Mouse (Mus musculus): Measurements from ENCODE around the gene Bckdha. TPM values are rescaled to one million over a fixed set of nuclear protein-coding genes. Genes with fewer than 3 reads are reported as not detected.

Gene Bckdha
- polyA plus RNA-seq, 1 experiment from 2014 or later = 48.7 TPM

DNA sequence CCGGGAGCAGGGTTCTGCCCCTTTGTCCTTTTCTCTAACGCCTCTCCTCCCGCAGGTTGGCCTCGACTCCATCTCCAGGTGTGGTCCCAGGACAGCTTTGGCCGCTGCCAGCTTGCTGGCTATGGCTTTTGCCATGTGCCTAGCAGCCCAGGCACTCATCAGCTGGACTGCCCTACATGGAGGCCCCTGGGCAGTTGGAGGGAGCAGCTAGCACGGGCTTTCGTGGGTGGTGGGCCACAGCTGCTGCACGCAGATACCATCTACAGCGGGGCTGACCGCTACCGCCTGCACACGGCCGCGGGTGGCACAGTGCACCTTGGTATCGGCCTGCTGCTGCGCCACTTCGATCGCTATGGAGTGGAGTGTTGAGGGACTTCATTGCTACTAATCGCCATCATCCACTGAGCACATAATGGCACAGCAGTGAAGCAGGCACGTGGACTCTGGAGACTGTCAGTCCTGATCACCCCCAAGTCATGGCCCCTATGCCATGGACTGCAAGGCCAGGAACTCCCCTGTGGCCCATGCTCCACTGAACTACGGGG is 27.2 kb upstream of the Bckdha start:
- peaks cover 13% of the 10 kb centered on the region; the same call in 1 of the 2 replicates for H3K27me3 ChIP-seq (replicated peaks; ENCODE audit: control insufficient read depth, insufficient read depth, low read length)
- H3K9me3 ChIP-seq (ENCODE audit: control insufficient read depth, low read length) = no peaks in the 10 kb centered on the region
- no peak for DNase-seq (ENCODE audit: low spot score)
- H3K4me1 ChIP-seq (replicated peaks; ENCODE audit: control insufficient read depth, insufficient read depth, low read length) = peaks cover 13% of the 10 kb centered on the region; the same call in 1 of the 2 replicates
- no peak overlapping the region for H3K9ac ChIP-seq (ENCODE audit: low read length)
- peak overlapping the region; percentile 90 for H3K4me2 ChIP-seq (ENCODE audit: low read length)
- WGBS = 71% methylated on average over 21 of the region's 21 CpGs
- ATAC-seq (replicated peaks; ENCODE audit: low FRiP score, low TSS enrichment, low read depth) = no peak
- peaks cover 4% of the 10 kb centered on the region; the same call in 1 of the 2 replicates for H3K36me3 ChIP-seq (ENCODE audit: control insufficient read depth, insufficient read depth, low read length)
- no peak overlapping the region for H3K27ac ChIP-seq (ENCODE audit: low read depth)
- H3K4me3 ChIP-seq (ENCODE audit: low read depth, low read length) = 0 out of 2 replicates have a peak overlapping the region, but pooled peaks have one; percentile 59

DNA sequence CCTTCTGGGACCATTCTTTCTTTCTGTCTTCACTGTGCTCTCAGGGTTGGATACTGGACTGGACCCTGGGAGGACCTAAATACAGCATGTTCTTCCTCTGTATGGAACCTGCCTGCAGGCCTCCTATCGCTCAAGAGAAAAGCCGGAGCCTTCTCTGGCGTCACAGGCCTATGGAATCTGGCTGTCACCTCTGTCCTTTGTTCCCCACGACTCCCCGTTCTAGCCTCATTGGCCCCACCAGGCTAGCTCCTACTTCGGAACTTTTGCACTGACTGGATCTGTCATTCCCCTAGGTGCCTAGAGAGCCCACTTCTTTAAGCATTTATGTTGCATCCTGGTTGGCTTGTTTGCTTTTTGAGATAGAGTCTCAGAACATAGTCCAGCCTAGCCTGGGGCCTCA is 25.9 kb upstream of the Bckdha start:
- ATAC-seq (replicated peaks; ENCODE audit: low FRiP score, low TSS enrichment, low read depth) (no peak), DNase-seq (ENCODE audit: low spot score) (no peak)
- no peak overlapping the region for H3K4me3 ChIP-seq (ENCODE audit: low read depth, low read length)
- H3K36me3 ChIP-seq (ENCODE audit: control insufficient read depth, insufficient read depth, low read length) = peaks cover 4% of the 10 kb centered on the region; the same call in 1 of the 2 replicates
- H3K4me1 ChIP-seq (replicated peaks; ENCODE audit: control insufficient read depth, insufficient read depth, low read length) = peaks cover 18% of the 10 kb centered on the region; the same call in 1 of the 2 replicates
- H3K27me3 ChIP-seq (replicated peaks; ENCODE audit: control insufficient read depth, insufficient read depth, low read length) = peaks cover 13% of the 10 kb centered on the region; the same call in 1 of the 2 replicates
- no peak overlapping the region for H3K9ac ChIP-seq (ENCODE audit: low read length)
- 88% methylated on average over 6 of the region's 6 CpGs for WGBS
- no peak overlapping the region for H3K27ac ChIP-seq (ENCODE audit: low read depth)
- no peak overlapping the region for H3K4me2 ChIP-seq (ENCODE audit: low read length)
- no peaks in the 10 kb centered on the region for H3K9me3 ChIP-seq (ENCODE audit: control insufficient read depth, low read length)

DNA sequence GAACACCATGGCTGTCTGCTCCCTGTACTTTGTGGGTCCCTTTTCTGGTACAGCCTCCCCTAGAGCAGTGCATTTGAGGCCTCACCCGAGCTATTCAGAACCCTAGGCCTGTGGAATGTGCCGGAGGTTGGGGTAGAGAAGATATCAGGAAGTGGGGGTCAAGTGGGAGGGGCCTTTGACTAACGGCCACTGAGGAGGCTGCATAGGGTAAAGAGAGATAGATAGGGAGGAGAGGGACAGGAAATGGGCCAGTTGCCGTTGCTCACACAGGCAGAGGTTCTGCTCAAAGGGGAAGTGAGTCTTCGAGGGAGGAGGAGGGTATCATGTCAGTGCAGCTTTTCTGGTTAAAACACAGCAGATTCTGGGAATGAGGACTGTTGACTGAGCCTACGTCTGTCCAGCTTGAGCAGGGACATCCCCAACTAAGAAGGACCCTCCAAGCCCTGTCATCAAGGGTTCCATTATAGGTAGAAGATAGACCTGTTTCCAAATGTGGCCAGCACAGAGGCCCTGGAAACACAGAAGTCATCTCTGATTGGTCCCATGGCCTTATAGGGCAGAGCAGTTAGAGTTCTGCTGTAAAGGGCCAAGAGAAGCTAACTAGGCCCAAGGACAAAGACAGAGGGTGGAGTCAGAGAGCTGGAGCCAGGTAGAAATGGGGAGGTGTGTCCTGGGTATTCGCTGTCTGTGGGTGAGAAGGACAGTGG is 24.8 kb upstream of the Bckdha start:
- Histone ChIP-seq H3K36me3 (ENCODE audit: control insufficient read depth, insufficient read depth, low read length) (peaks cover 4% of the 10 kb centered on the region; the same call in 1 of the 2 replicates), H3K4me3 (ENCODE audit: low read depth, low read length) (no peak overlapping the region), H3K27me3 (replicated peaks; ENCODE audit: control insufficient read depth, insufficient read depth, low read length) (peaks cover 13% of the 10 kb centered on the region; the same call in 1 of the 2 replicates), H3K4me2 (ENCODE audit: low read length) (no peak overlapping the region), H3K9me3 (ENCODE audit: control insufficient read depth, low read length) (no peaks in the 10 kb centered on the region), H3K9ac (ENCODE audit: low read length) (no peak overlapping the region), H3K27ac (ENCODE audit: low read depth) (no peak overlapping the region), H3K4me1 (replicated peaks; ENCODE audit: control insufficient read depth, insufficient read depth, low read length) (peaks cover 15% of the 10 kb centered on the region; the same call in 1 of the 2 replicates)
- ATAC-seq (replicated peaks; ENCODE audit: low FRiP score, low TSS enrichment, low read depth) (no peak), DNase-seq (ENCODE audit: low spot score) (no peak)
- WGBS = 54% methylated on average over 7 of the region's 7 CpGs

DNA sequence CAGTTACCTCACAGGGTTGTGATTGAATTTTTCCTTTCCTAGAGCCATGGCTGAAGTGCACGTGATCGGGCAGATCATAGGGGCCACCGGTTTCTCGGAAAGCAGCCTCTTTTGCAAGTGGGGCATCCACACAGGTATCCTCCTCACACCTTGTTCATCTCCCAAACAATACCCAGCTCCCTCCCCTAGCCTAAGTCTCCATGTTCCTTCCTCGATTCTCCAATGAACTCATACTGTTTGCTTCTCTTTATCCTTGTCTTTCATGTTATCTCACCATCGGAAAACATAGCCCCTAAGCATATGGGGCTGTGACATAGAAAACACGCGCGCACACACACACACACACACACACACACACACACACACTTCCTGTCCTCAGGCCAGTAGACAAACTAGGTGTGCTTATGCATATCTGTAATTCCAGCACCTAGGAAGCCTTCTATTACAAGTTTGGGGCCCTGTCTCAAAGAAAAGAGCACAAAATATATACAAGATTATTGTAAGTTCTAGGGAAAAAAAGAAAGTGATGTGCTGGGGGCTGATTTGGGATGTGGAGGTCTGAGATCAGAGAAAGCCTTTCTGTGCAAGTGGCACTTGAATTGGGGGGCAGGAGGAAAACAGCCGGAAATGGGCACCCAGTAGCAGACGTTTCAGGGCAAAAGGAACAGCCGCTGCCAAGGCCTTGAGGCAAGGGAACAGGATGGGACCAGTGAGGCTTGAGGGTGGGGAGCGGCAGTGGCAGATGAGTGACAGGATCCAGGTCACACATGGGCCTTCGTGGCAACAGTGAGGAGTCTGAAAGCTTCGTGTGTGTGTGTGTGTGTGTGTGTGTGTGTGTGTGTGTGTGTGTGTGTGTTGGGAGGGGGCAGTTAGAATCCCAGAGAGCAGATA is 22.8 kb upstream of the Bckdha start:
- 0 out of 2 replicates have a peak, but pooled peaks cover 7% of the 10 kb centered on the region for H3K27me3 ChIP-seq (replicated peaks; ENCODE audit: control insufficient read depth, insufficient read depth, low read length)
- DNase-seq (ENCODE audit: low spot score) (no peak), ATAC-seq (replicated peaks; ENCODE audit: low FRiP score, low TSS enrichment, low read depth) (peak; percentile 7; the same call in 1 of the 2 replicates)
- peak overlapping the region; percentile 60 for H3K4me2 ChIP-seq (ENCODE audit: low read length)
- H3K9me3 ChIP-seq (ENCODE audit: control insufficient read depth, low read length) = no peaks in the 10 kb centered on the region
- 54% methylated on average over 15 of the region's 15 CpGs for WGBS
- no peak overlapping the region for H3K9ac ChIP-seq (ENCODE audit: low read length)
- H3K27ac ChIP-seq (ENCODE audit: low read depth) = 0 out of 2 replicates have a peak overlapping the region, but pooled peaks have one; percentile 80
- H3K4me1 ChIP-seq (replicated peaks; ENCODE audit: control insufficient read depth, insufficient read depth, low read length) = peaks cover 8% of the 10 kb centered on the region; the same call in 1 of the 2 replicates
- H3K4me3 ChIP-seq (ENCODE audit: low read depth, low read length) = peak overlapping the region; percentile 60
- H3K36me3 ChIP-seq (ENCODE audit: control insufficient read depth, insufficient read depth, low read length) = peaks cover 4% of the 10 kb centered on the region; the same call in 1 of the 2 replicates

DNA sequence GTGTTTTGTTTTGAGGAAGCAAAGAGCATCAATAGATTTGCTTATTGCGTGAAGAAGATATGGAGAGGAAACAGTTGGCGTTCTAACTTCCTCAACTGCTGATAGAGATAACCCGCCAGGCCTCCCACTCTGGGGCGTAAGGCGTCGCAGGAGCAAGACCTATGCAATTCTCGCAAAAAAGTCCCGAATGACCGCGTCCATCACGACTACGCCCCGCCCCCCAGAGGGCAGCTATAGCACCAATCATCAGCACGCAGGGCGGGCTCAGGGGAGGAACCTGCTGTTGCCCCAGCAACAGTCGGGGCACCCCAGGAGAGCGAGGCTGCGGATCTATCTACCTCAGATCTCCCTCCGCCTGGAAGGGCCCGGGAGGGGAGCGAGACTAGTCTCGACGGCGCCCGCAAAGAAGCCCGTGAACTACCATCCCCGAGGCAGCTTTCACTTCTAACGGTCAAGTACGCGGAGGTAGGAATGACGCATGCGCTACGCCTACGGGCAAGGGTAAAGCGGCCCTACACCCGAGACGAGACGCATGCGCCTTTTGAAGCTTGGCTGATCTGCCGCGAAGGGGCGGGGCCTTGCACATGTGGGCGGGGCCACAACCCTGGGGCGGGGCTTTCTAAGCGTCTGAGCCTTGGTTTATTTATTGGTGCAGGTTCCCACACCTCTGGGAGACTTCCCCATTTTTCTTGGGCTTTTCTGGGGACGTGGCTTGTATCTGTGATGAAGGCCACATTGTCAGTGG is 21.9 kb upstream of the Bckdha start, which contains the start of gene B9d2:
Gene B9d2 (plus strand): TSS at position 267 of the 745 bp plus-strand sequence.
- DNase-seq (ENCODE audit: low spot score) (peak; percentile 98), ATAC-seq (replicated peaks; ENCODE audit: low FRiP score, low TSS enrichment, low read depth) (peak; percentile 96)
- H3K4me2 ChIP-seq (ENCODE audit: low read length) = peak within 1 kb of the TSS; percentile 60
- peaks cover 6% of the 10 kb centered on the region; the same call in 1 of the 2 replicates for H3K27me3 ChIP-seq (replicated peaks; ENCODE audit: control insufficient read depth, insufficient read depth, low read length)
- WGBS = under 1% methylated on average over 46 of the region's 46 CpGs
- H3K27ac ChIP-seq (ENCODE audit: low read depth) = peak within 1 kb of the TSS; percentile 80
- peaks cover 8% of the 10 kb centered on the region; the same call in 1 of the 2 replicates for H3K4me1 ChIP-seq (replicated peaks; ENCODE audit: control insufficient read depth, insufficient read depth, low read length)
- peaks cover 4% of the 10 kb centered on the region; the same call in 1 of the 2 replicates for H3K36me3 ChIP-seq (ENCODE audit: control insufficient read depth, insufficient read depth, low read length)
- peak within 1 kb of the TSS; percentile 44 for H3K9ac ChIP-seq (ENCODE audit: low read length)
- no peaks in the 10 kb centered on the region for H3K9me3 ChIP-seq (ENCODE audit: control insufficient read depth, low read length)
- peak within 1 kb of the TSS; percentile 60 for H3K4me3 ChIP-seq (ENCODE audit: low read depth, low read length)

DNA sequence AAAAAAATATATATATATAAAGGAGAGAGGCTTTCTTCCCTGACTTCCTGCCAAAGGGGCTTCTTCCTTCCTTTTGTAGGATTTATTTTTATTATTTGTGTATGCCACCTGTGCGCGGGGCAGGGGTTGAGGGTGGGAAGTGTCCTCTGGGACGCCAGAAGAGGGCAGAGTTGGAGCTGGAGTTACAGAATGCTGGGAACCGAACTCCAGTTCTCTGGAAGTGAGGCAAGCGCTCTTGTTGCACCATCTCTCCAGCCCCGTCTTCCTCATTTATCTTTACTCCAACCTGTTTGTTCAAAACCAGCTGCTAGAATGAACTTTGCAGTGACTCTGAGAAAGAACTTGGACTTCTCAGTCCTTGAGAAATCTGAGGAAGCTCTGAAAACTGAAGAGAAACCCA is 21.2 kb upstream of the Bckdha start:
- DNase-seq (ENCODE audit: low spot score) = no peak
- Histone ChIP-seq H3K4me1 (replicated peaks; ENCODE audit: control insufficient read depth, insufficient read depth, low read length) (peaks cover 9% of the 10 kb centered on the region; the same call in 1 of the 2 replicates), H3K4me2 (ENCODE audit: low read length) (peak overlapping the region; percentile 60), H3K9ac (ENCODE audit: low read length) (no peak overlapping the region), H3K27ac (ENCODE audit: low read depth) (peak overlapping the region; percentile 80; the same call in 1 of the 2 replicates), H3K9me3 (ENCODE audit: control insufficient read depth, low read length) (no peaks in the 10 kb centered on the region), H3K4me3 (ENCODE audit: low read depth, low read length) (peak overlapping the region; percentile 60), H3K27me3 (replicated peaks; ENCODE audit: control insufficient read depth, insufficient read depth, low read length) (peaks cover 13% of the 10 kb centered on the region), H3K36me3 (ENCODE audit: control insufficient read depth, insufficient read depth, low read length) (peaks cover 4% of the 10 kb centered on the region; the same call in 1 of the 2 replicates)
- no peak for ATAC-seq (replicated peaks; ENCODE audit: low FRiP score, low TSS enrichment, low read depth)
- WGBS = 11% methylated on average over 6 of the region's 6 CpGs

DNA sequence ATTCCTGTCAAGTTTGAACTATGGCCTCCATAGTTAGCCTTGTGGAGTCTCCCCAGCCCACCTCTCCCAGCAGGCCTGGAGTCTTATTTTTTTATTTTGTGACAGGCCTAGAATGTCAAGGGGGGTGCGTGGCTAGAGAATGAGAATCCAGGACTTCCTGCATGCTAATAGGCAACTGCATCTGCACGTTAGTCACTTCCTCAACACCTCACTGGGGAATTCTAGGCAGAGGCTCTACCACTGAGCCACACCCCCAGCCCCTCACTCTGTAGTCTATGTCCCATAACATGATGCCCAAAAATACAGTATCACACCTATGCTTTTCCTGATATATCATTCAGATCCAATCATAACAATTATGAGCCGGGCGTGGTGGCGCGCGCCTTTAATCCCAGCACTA is 18.2 kb upstream of the Bckdha start:
- ATAC-seq (replicated peaks; ENCODE audit: low FRiP score, low TSS enrichment, low read depth) (no peak), DNase-seq (ENCODE audit: low spot score) (no peak)
- 93% methylated on average over 7 of the region's 7 CpGs for WGBS
- no peak overlapping the region for H3K9ac ChIP-seq (ENCODE audit: low read length)
- no peak overlapping the region for H3K27ac ChIP-seq (ENCODE audit: low read depth)
- H3K4me1 ChIP-seq (replicated peaks; ENCODE audit: control insufficient read depth, insufficient read depth, low read length) = peaks cover 15% of the 10 kb centered on the region; the same call in 1 of the 2 replicates
- no peaks in the 10 kb centered on the region for H3K9me3 ChIP-seq (ENCODE audit: control insufficient read depth, low read length)
- no peaks in the 10 kb centered on the region for H3K36me3 ChIP-seq (ENCODE audit: control insufficient read depth, insufficient read depth, low read length)
- no peak overlapping the region for H3K4me3 ChIP-seq (ENCODE audit: low read depth, low read length)
- no peak overlapping the region for H3K4me2 ChIP-seq (ENCODE audit: low read length)
- peaks cover 29% of the 10 kb centered on the region for H3K27me3 ChIP-seq (replicated peaks; ENCODE audit: control insufficient read depth, insufficient read depth, low read length)
